Mouse (Mus musculus) G1E (cell line): ENCODE results near the gene Arl4d. TPM values are rescaled to one million over a fixed set of nuclear protein-coding genes. Genes with fewer than 3 reads are reported as not detected.
"Not testable (repeated sequence)": the region's sequence is repeated elsewhere in the genome, so short reads cannot be mapped to it uniquely, and the experiment has no call there.

ENCODE experiments used
- ATAC-seq: 2 replicates; pipeline ENCODE4 v1.8.0; 2016; ENCODE audit warnings: mild to moderate bottlenecking; ENCODE audit not compliant: insufficient number of reproducible peaks, poor library complexity, low FRiP score, severe bottlenecking; ENCODE audit errors: extremely low read depth
- DNase-seq: peaks from one replicate; pipeline ENCODE4 v3.0.0; 2012; ENCODE audit warnings: low spot score
- H3K27me3 ChIP-seq: 2 replicates; pipeline ENCODE4 v1.6.1; 2012; ENCODE audit warnings: mild to moderate bottlenecking, low read length, inconsistent platforms; ENCODE audit not compliant: insufficient read depth
- H3K36me3 ChIP-seq: replicated peaks from 2 replicates; pipeline ENCODE3; 2012; ENCODE audit warnings: mild to moderate bottlenecking, inconsistent platforms
- H3K4me1 ChIP-seq: 2 replicates; pipeline ENCODE4 v1.6.1; 2012; ENCODE audit warnings: low read depth, low read length, inconsistent platforms, mixed read lengths; ENCODE audit not compliant: insufficient read depth
- H3K4me3 ChIP-seq: 2 replicates; pipeline ENCODE4 v1.5.1; 2012; ENCODE audit warnings: low read depth, mild to moderate bottlenecking, inconsistent platforms, low read length, moderate library complexity, mixed read lengths
- H3K9me3 ChIP-seq: replicated peaks from 2 replicates; pipeline ENCODE4 v1.6.1; 2012; ENCODE audit warnings: inconsistent platforms
- CTCF ChIP-seq: IDR thresholded peaks from 2 replicates; pipeline ENCODE4 v1.5.1; 2012; ENCODE audit warnings: low read depth, low read length, inconsistent platforms, mixed read lengths
- GATA1 ChIP-seq: IDR thresholded peaks from 2 replicates; pipeline ENCODE4 v1.6.1; 2012; ENCODE audit warnings: borderline replicate concordance, low read length, inconsistent platforms, mixed read lengths
- GATA2 ChIP-seq: IDR thresholded peaks from 2 replicates; pipeline ENCODE4 v1.6.1; 2012; ENCODE audit warnings: low read depth, low read length, inconsistent platforms, borderline replicate concordance
- POLR2AphosphoS5 ChIP-seq: IDR thresholded peaks from 2 replicates; pipeline ENCODE4 v1.6.1; 2012; ENCODE audit warnings: low read depth, low read length, inconsistent platforms; ENCODE audit not compliant: insufficient replicate concordance
- TAL1 ChIP-seq: conservative IDR thresholded peaks from 2 replicates; pipeline ENCODE4 v1.6.1; 2012; ENCODE audit warnings: low read depth, low read length, inconsistent platforms, mixed read lengths
- polyA plus RNA-seq: library from polyadenylated mRNA; stranded (reverse); fragments of >175 nt; gene quantifications from 2 replicates; pipeline ENCODE4 v1.2.3, GENCODE M21; 2012
- total RNA-seq, 2 experiments: library from RNA; stranded (forward) in 1 of 2; stranded (reverse) in 1 of 2; fragments of 200-1000 nt in 1 of 2; fragments of >200 nt in 1 of 2; fragmentation: Nextera tagmentation in 1 of 2; gene quantifications; 2 replicates each; pipeline ENCODE4 v1.2.3; 2014 to 2017

Arl4d gene
- total and polyA plus RNA-seq, 3 experiments, result 2.2 to 5.2 (median 3.5) TPM

DNA sequence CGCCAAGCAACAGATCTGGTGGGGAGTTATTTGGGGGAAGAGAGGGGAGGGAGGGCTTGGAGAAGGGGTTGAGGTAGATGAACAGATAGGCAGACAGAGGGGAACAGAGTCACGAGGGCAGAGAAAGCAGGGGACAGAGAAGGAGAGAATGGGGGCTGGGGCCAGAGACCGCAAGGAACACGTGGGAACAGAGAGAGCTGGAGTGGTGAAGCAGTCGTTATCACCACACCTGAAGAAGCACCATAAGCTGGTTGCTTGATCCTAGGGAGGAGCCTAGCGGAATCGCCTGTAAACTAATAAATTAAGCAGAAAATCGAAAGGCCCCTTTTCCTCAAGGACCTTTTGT lies 38.7 kb upstream of the Arl4d start:
- H3K9me3 ChIP-seq, result peaks cover 20% of the 10 kb centered on the region
- no peaks in the 10 kb centered on the region for H3K27me3 ChIP-seq
- DNase-seq, result no peak
- TF ChIP-seq GATA1, result no peak
- no peak for TF ChIP-seq TAL1
- TF ChIP-seq CTCF, result no peak
- no peak for TF ChIP-seq GATA2
- TF ChIP-seq POLR2AphosphoS5, result no peak
- no peak for ATAC-seq
- H3K36me3 ChIP-seq, result peaks cover 3% of the 10 kb centered on the region
- H3K4me3 ChIP-seq, result peak overlapping the region; percentile 50; the same call in 1 of the 2 replicates
- peaks cover 27% of the 10 kb centered on the region for H3K4me1 ChIP-seq

GRCm38 (mm10) chr11:101626995-101627856 lies 38.1 kb upstream of the Arl4d start, which contains the start of gene Rdm1:
Gene Rdm1 (plus strand): TSS chr11:101627195.
- DNase-seq (peak; percentile 47), ATAC-seq (peak; percentile 73)
- Histone ChIP-seq H3K4me3 (peak within 1 kb of the TSS; percentile 63), H3K27me3 (no peaks in the 10 kb centered on the region), H3K9me3 (peaks cover 14% of the 10 kb centered on the region), H3K36me3 (peaks cover 3% of the 10 kb centered on the region), H3K4me1 (peaks cover 27% of the 10 kb centered on the region)
- TF ChIP-seq CTCF (no peak), POLR2AphosphoS5 (peak; percentile 92; the same call in 1 of the 2 replicates)

DNA sequence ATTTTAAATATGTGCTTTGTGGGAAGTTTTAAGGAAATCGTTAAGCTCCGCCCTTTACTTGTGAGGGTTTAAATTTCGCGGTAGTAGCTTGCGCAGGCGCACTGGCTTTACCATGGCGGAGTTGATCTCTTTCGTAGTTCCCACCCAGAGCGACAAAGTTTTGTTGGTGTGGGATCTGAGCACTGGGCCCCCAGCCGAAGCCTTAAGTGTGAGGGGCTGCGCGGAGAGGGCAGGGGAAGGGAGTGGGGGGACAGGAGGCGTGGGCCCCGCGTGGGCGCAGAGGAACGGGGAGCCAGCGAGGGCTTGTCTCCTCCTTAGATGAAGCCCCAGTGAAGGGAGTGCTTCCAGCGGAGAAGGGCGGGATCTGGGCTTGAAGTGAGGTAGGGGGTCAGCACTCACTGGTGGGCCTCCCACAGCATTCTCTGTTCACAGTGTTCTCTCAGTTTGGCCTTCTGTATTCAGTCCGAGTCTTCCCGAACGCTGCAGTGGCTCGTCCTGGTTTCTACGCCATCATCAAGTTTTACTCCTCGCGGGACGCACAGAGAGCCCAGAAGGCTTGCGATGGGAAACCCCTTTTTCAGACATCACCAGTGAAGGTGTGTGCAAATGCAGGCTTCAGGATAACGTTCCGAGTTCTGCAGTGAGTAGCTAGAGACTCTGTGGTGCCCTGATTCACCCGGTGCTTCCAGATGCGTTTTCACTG lies 37.3 kb upstream of the Arl4d start:
- DNase-seq (peak; percentile 65), ATAC-seq (peak; percentile 48; the same call in 1 of the 2 replicates)
- peaks cover 30% of the 10 kb centered on the region for H3K4me1 ChIP-seq
- H3K27me3 ChIP-seq, result no peaks in the 10 kb centered on the region
- H3K4me3 ChIP-seq, result peak overlapping the region; percentile 63
- peaks cover 5% of the 10 kb centered on the region for H3K36me3 ChIP-seq
- TF ChIP-seq POLR2AphosphoS5 (peak; percentile 100), CTCF (no peak)
- peaks cover 7% of the 10 kb centered on the region for H3K9me3 ChIP-seq

DNA sequence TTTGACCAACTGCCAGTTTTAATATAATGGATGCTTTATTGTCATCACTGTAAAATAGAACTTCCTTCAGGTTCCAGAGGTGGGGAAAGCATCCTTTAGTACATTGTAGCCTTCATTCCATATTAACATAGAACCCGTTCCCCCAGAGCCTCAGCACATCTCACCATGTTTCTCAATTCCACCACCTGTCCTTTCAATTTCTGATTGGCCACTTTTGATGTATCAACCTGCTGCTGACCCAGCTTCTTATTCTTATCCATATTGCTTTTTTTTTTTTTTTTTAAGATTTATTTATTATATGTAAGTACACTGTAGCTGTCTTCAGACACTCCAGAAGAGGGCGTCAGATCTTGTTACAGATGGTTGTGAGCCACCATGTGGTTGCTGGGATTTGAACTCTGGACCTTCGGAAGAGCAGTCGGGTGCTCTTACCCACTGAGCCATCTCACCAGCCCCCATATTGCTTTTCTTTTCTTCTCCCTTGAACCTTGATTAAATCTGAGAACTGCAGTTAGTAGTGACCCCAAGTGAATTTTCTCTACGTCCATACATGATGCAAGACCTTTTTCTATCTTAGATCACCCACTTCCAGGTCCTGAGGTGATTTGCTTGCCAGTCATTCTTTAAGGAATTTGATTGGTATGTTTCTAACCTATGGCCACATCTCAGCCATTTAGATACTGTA lies 36.5 kb upstream of the Arl4d start:
- not testable (repeated sequence) for H3K4me3 ChIP-seq, DNase-seq, ATAC-seq, H3K27me3 ChIP-seq, H3K9me3 ChIP-seq, H3K36me3 ChIP-seq
- peaks cover 30% of the 10 kb centered on the region for H3K4me1 ChIP-seq

GRCm38 (mm10) chr11:101635660-101636059 lies 29.7 kb upstream of the Arl4d start:
- H3K4me3 ChIP-seq, result no peak overlapping the region
- peaks cover 9% of the 10 kb centered on the region; the same call in 1 of the 2 replicates for H3K4me1 ChIP-seq
- DNase-seq, result no peak
- no peak for TF ChIP-seq GATA2
- TF ChIP-seq POLR2AphosphoS5, result no peak
- no peak for TF ChIP-seq CTCF
- TF ChIP-seq TAL1, result no peak
- no peak for TF ChIP-seq GATA1
- H3K27me3 ChIP-seq, result peaks cover 8% of the 10 kb centered on the region
- no peak for ATAC-seq
- peaks cover 4% of the 10 kb centered on the region for H3K9me3 ChIP-seq
- peaks cover 10% of the 10 kb centered on the region for H3K36me3 ChIP-seq

DNA sequence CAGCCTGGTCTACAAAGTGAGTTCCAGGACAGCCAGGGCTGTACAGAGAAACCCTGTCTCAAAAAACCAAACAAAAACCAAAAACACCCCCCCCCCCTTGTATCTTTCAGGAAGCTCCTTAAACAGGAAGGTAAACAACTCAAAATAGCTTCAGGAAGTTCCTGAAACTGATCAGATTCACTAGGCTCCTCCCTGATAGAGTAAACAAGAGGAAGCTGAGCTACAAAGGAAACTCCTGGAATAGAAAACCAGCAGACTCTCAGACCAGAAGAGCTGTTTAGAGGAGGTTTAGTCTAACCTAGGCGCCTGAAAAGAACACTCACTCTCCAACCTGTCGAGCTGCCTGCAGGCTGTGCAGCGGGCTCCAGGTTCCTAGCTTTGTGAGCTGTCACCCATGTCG lies 25.6 kb upstream of the Arl4d start:
- peaks cover 4% of the 10 kb centered on the region for H3K9me3 ChIP-seq
- no peak for TF ChIP-seq POLR2AphosphoS5
- TF ChIP-seq GATA1, result no peak
- TF ChIP-seq GATA2, result no peak
- no peak for TF ChIP-seq TAL1
- DNase-seq, result no peak
- H3K4me1 ChIP-seq, result peaks cover 10% of the 10 kb centered on the region
- H3K27me3 ChIP-seq, result peaks cover 8% of the 10 kb centered on the region
- no peak overlapping the region for H3K4me3 ChIP-seq
- ATAC-seq, result no peak
- H3K36me3 ChIP-seq, result peaks cover 4% of the 10 kb centered on the region
